Mouse (Mus musculus): ENCODE data around the gene Cdc42bpa. TPM values are rescaled to one million over a fixed set of nuclear protein-coding genes. Genes with fewer than 3 reads are reported as not detected.

Cdc42bpa gene
- 2.0 and 2.6 TPM in 2 replicates for polyA plus RNA-seq (2012; ENCODE audit: insufficient read depth, insufficient read length, missing spikeins)

DNA sequence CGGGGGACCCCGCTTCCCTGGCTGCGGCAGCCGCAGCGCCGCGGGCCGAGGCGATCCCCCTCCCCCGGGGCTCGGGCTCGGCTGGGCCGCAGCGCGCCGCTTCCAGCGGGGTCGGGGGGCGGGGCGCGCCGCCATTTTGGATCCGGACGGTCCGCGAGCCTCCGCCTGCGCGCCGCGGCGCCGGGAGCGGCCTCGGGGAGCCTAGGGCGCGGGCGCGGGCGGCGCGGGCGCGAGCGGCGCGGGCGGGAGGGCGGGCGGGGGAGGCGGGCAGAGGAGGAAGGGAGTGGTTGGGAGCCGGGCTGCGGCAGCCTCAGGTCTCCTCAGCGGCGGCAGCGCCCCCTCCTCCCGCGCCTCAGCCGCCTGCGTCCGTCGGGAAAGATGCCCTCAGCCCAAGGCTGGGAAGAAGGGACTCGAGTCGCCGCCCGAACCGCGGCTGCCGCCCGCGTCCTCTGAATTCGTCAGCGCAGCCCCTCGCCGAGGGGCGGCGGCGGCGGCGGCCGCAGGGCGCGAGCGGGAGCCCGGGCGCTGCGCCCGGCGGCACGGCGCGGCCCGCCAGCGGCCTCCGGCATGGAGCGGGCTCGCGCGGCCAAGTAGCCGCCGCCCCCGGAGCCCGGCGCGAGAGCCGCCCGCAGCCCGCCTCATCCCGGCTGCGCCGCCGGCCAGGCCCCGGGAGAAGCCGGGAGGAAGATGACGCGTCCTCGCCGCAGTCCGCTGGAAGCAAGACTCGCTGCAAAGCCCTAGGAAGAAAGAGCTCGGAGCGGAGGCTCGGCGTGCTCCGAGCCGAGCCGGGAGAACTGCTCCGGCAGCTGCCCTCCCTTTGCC lies at the start of gene Cdc42bpa:
Gene Cdc42bpa (plus strand): TSS at position 752 of the 822 bp plus-strand sequence.
- H3K4me3 ChIP-seq (ENCODE audit: insufficient read depth, low read length) = peak within 1 kb of the TSS; percentile 76
- no peak for TF ChIP-seq CTCF (IDR thresholded peaks at IDR 0.05; ENCODE audit: low read depth, low read length)
- no peak for TF ChIP-seq POLR2A (IDR thresholded peaks at IDR 0.05; ENCODE audit: borderline replicate concordance, low read depth, low read length)
- no peak within 1 kb of the TSS for H3K27ac ChIP-seq (ENCODE audit: insufficient read depth, low read depth, low read length)
- no peaks in the 10 kb centered on the region for H3K4me1 ChIP-seq (ENCODE audit: control insufficient read depth, insufficient read depth, low read length)

DNA sequence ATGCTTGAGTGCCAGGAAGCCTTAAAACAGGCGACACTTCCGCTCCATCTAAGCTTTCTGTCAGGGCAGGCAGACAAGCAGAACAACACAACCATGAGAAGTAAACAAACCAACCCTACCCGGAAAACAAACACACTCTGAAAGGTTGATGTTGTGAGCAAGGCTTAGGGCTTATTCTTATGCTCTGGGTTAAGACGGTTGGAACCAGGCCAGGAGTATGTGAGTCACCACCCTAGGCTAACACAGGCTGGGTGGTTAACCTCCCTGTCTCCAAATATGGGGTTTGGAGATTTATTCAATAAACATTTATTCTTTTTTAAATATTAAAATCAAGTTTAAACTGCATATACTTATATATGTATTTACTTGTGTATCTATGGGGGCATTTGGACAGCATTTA lies 46.8 kb upstream of the Cdc42bpa start:
- H3K4me3 ChIP-seq (ENCODE audit: insufficient read depth, low read length) = no peak overlapping the region
- H3K4me1 ChIP-seq (ENCODE audit: control insufficient read depth, insufficient read depth, low read length) = no peaks in the 10 kb centered on the region
- no peak for TF ChIP-seq CTCF (IDR thresholded peaks at IDR 0.05; ENCODE audit: low read depth, low read length)
- TF ChIP-seq POLR2A (IDR thresholded peaks at IDR 0.05; ENCODE audit: borderline replicate concordance, low read depth, low read length) = no peak
- H3K27ac ChIP-seq (ENCODE audit: insufficient read depth, low read depth, low read length) = no peak overlapping the region

DNA sequence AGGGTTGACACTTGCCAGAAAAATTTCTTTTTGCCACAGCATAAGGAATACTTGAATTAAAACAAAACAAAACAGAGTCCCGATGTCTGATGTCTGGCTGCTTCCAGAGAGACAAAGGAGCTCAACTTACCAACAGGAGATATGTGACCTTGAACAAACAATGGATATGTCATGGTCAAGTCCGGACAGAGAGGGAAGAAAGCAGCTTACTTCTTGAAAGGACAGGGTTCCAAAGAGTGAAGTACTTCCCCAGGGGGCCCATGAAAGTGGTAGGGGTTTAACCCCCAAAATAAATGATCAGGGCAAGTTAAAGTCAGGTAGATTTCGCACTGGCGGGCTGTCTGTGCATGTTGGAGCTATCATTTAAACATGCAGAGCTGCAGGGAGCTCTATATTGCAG lies 43.2 kb upstream of the Cdc42bpa start:
- TF ChIP-seq POLR2A (IDR thresholded peaks at IDR 0.05; ENCODE audit: borderline replicate concordance, low read depth, low read length) = no peak
- no peak for TF ChIP-seq CTCF (IDR thresholded peaks at IDR 0.05; ENCODE audit: low read depth, low read length)
- Histone ChIP-seq H3K4me3 (ENCODE audit: insufficient read depth, low read length) (no peak overlapping the region), H3K4me1 (ENCODE audit: control insufficient read depth, insufficient read depth, low read length) (no peaks in the 10 kb centered on the region), H3K27ac (ENCODE audit: insufficient read depth, low read depth, low read length) (no peak overlapping the region)

DNA sequence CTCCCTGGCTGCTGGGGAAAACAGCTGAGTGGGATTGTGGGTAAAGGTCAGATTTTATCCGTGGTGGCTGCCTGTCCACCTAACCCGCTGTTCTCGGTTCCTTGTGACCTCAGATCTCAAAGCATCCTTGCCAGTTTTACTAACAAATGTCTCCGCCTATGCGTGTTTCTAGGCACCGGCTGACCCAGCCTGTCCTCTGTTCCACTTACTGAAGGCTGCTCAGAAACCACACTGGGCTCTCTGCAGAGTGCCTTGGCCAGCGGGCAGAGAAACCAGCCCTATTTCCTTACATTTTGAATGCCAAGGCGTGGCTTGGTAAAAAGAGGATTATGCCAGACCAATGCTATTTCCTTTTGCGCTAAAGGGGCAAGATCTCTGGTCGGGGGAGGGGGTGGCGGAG lies 42.8 kb upstream of the Cdc42bpa start:
- no peak for TF ChIP-seq CTCF (IDR thresholded peaks at IDR 0.05; ENCODE audit: low read depth, low read length)
- no peak for TF ChIP-seq POLR2A (IDR thresholded peaks at IDR 0.05; ENCODE audit: borderline replicate concordance, low read depth, low read length)
- H3K4me3 ChIP-seq (ENCODE audit: insufficient read depth, low read length) = no peak overlapping the region
- no peak overlapping the region for H3K27ac ChIP-seq (ENCODE audit: insufficient read depth, low read depth, low read length)
- H3K4me1 ChIP-seq (ENCODE audit: control insufficient read depth, insufficient read depth, low read length) = no peaks in the 10 kb centered on the region

DNA sequence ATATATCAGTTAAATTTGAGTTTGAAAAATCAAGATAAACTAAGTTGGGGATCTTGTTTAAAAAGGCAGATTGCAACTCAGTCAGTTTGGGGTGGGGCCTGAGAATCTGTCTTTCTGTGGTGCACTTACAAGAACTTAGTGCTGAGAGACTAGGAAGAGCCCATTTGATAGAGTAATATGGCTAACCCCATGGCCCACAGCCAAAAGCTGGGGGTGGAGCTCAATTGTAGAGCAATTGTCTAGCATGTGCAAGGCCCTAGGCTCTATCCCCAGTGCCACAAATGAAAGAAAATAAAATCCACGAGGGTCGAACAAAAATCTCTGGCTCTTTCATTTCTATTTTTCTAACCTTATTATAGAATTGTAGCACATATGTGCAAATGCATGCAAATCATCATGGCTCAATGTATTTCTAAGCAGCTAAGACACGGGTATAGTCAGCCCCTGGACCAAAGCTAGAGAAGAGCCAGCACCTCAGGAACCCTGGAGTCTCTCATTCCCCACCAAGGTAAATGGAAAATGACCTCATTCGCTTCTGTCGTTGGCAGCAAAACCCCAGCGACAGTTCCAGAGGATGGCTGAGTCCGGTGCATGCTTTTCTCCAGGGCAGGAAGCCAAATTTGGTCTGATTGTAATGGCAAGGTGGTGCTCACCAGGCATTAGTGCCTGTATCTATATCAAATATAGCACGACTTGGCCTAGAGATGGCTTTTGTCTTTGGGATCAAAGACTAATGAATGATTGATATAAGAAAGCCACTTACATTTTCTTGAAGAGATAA lies 40.4 kb upstream of the Cdc42bpa start:
- Histone ChIP-seq H3K4me1 (ENCODE audit: control insufficient read depth, insufficient read depth, low read length) (no peaks in the 10 kb centered on the region), H3K4me3 (ENCODE audit: insufficient read depth, low read length) (no peak overlapping the region), H3K27ac (ENCODE audit: insufficient read depth, low read depth, low read length) (no peak overlapping the region)
- no peak for TF ChIP-seq CTCF (IDR thresholded peaks at IDR 0.05; ENCODE audit: low read depth, low read length)
- no peak for TF ChIP-seq POLR2A (IDR thresholded peaks at IDR 0.05; ENCODE audit: borderline replicate concordance, low read depth, low read length)

DNA sequence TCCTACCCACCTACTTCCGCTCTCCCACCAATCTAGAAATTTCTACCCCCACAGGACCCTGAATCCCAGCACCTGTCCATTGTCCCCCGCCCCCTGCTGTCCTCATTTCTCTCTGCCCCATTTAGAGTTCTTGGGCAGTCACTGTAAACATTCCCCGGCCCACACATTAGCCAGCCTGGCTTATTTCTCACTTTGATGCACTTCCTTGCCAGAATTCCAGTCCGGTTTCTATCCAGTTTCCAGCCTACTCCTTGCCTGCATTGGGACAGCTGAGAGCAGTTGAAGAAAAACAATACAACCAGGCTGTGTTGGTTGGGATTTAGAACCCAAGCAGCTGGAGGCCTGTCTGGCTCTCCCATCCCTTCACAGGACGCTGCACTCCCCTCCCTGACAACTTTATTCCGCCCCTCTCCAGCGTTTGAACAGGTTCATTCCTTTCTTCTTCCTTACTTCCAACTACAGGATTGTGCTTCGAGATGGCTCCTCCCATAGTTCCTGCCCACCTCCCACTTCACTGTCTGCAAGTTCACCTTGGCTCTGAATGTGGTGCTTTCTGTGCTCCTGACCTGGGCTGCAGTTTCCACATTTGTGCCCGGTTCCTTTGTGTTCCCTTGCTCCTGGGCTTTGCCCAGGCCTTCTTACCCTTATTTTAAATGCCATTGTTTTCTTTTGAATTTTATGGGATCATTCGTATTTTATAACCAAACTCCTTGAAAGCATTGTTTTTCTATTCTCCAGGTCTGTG lies 36.4 kb upstream of the Cdc42bpa start:
- no peak for TF ChIP-seq POLR2A (IDR thresholded peaks at IDR 0.05; ENCODE audit: borderline replicate concordance, low read depth, low read length)
- TF ChIP-seq CTCF (IDR thresholded peaks at IDR 0.05; ENCODE audit: low read depth, low read length) = no peak

DNA sequence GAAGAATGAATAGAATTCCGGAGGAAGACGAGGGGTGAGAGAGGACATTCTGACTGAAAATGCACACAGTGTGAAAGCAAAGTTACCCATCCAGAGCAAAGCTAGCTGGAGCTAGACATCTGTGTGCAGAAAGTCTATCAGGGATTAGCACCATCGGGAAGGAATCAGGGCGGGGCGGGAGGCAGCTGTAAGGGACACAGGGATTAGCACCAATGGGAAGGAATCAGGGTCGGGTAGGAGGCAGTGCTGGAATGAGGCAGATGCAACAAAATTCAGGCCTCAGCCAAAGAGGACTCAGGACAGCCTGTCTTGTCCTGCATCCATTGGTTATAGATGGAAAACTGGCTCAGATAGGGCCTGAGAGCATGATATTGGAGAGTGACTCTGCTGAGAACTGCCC lies 34.0 kb upstream of the Cdc42bpa start:
- Histone ChIP-seq H3K4me3 (ENCODE audit: insufficient read depth, low read length) (no peak overlapping the region), H3K27ac (ENCODE audit: insufficient read depth, low read depth, low read length) (no peak overlapping the region), H3K4me1 (ENCODE audit: control insufficient read depth, insufficient read depth, low read length) (no peaks in the 10 kb centered on the region)
- TF ChIP-seq POLR2A (IDR thresholded peaks at IDR 0.05; ENCODE audit: borderline replicate concordance, low read depth, low read length) (no peak), CTCF (IDR thresholded peaks at IDR 0.05; ENCODE audit: low read depth, low read length) (no peak)

More for the DNA sequence above, 36.4 kb upstream of the Cdc42bpa start:
- no peak overlapping the region for H3K27ac ChIP-seq (ENCODE audit: insufficient read depth, low read depth, low read length)
- no peaks in the 10 kb centered on the region for H3K4me1 ChIP-seq (ENCODE audit: control insufficient read depth, insufficient read depth, low read length)
- no peak overlapping the region for H3K4me3 ChIP-seq (ENCODE audit: insufficient read depth, low read length)

DNA sequence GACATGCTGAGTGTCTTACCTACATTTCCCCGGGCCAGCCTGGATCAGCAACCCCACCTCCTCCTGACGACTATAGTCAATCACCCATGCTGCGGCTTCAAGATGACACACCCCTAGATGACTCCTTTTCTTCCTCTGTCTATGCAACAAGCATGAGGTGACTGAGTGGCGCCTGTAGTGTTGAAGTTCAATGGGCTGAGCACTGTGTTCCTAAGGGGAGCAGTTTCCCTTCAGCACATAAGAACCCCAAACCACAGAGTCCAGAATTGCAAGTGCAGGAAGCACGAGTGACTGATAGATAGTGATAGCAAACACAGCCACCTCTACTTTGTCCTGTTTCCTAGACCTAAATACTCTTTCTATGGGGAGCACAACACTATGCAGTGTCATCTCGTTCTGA lies 33.2 kb upstream of the Cdc42bpa start:
- H3K27ac ChIP-seq (ENCODE audit: insufficient read depth, low read depth, low read length) = no peak overlapping the region
- H3K4me3 ChIP-seq (ENCODE audit: insufficient read depth, low read length) = no peak overlapping the region
- TF ChIP-seq CTCF (IDR thresholded peaks at IDR 0.05; ENCODE audit: low read depth, low read length) (no peak), POLR2A (IDR thresholded peaks at IDR 0.05; ENCODE audit: borderline replicate concordance, low read depth, low read length) (no peak)
- no peaks in the 10 kb centered on the region for H3K4me1 ChIP-seq (ENCODE audit: control insufficient read depth, insufficient read depth, low read length)

DNA sequence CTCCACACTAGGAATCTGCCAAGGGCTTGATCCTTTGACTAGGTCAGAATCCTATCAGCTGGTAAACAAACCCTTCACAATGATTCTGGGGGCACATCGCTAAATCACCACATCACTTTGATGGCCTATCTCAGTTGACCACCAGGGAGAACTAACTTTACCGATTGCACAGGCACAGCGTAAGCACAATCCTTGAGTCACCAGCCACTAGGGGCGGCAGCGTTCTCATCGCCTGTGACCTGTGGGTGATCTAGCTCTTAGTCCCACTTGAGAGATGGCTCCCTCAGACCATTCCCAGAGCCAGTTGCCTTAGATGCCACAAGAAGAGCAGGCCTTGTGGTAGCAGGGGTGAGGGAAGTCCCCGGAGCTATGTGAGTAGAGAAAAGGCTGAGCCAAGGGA lies 31.4 kb upstream of the Cdc42bpa start:
- TF ChIP-seq POLR2A (IDR thresholded peaks at IDR 0.05; ENCODE audit: borderline replicate concordance, low read depth, low read length) = no peak
- TF ChIP-seq CTCF (IDR thresholded peaks at IDR 0.05; ENCODE audit: low read depth, low read length) = no peak
- no peaks in the 10 kb centered on the region for H3K4me1 ChIP-seq (ENCODE audit: control insufficient read depth, insufficient read depth, low read length)
- H3K4me3 ChIP-seq (ENCODE audit: insufficient read depth, low read length) = no peak overlapping the region
- no peak overlapping the region for H3K27ac ChIP-seq (ENCODE audit: insufficient read depth, low read depth, low read length)
